In the genomic region with DNA sequence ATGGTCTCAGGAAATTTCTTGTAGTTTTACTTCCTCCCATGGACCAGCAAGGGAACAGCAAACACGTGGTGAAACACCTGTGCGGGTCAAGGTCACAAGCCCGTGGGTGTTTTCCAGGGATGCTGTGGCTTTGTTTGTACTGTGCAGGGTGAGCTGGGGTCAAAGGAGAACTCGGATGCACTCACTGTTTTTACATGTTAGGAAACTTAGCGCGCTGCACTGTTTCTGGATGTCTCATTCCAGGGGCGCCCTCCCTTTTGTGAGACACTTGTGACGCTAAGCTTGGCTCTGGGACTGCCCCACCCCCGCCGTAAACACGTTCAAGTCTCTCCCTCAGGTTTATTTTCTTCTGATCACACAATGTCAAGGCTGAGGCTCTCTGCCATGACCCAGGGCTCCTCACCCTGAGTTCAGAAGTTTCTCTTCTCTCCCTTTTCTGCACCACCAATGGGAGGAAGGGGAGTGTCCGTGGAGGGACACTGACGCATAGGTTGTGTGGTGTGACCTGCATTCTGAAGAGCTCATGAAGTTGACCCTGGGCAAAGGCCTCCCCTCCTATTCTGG, we compare ENCODE assay signal across 15 mouse cellular contexts. TPM values are rescaled to one million over a fixed set of nuclear protein-coding genes. Genes with fewer than 3 reads are reported as not detected.
DNase-seq lines count a peak whose midpoint lies in the region; ATAC-seq lines count a peak whose summit lies in the region.
"Had no signal": no experiment of that assay in that cellular context is flagged by ENCODE, and none has a peak within 500 bp of the region (broad histone marks: within the 10 kb centered on the region; RNA-seq: fewer than 3 reads in every experiment).

No protein-coding gene starts in this region.

- H3K9me3 ChIP-seq in neural tube, embryonic 15.5 days (replicated peaks): no peaks in the 10 kb centered on the region
- H3K9me3 ChIP-seq in hindbrain, embryonic 16.5 days (ENCODE audit: control insufficient read depth, low read length): no peaks in the 10 kb centered on the region; the same call in 1 of the 2 replicates
- H3K9me3 ChIP-seq: heart, embryonic 10.5 days; hindbrain, embryonic 12.5 days had no signal

- 71% methylated on average over 13 of the region's 13 CpGs for WGBS in neural tube, embryonic 15.5 days
- WGBS in hindbrain, embryonic 16.5 days: 68% methylated on average over 13 of the region's 13 CpGs

- no peak overlapping the region for H3K4me3 ChIP-seq in neural tube, embryonic 15.5 days (replicated peaks)
- no peak overlapping the region for H3K4me3 ChIP-seq in hindbrain, embryonic 16.5 days (ENCODE audit: low read length)
- H3K4me3 ChIP-seq: heart, embryonic 10.5 days; hindbrain, embryonic 12.5 days had no signal

- DNase-seq in A20 (ENCODE audit: low read depth, low spot score): peak; percentile 67
- DNase-seq in ES-CJ7 (ENCODE audit: low read depth, low spot score): peak; percentile 38
- peak; percentile 55 for DNase-seq in kidney, postnatal 14 days
- peak; percentile 31 for DNase-seq in splenic B cell, adult 2 months (ENCODE audit: low read depth, low spot score)
- no peak for DNase-seq in urinary bladder, postnatal 4 days (ENCODE audit: low spot score in 2 of 2)
- DNase-seq: adrenal gland, postnatal 10 days; cerebellum, adult 11-12 months; layer of hippocampus, postnatal 36 days; midbrain, embryonic 14.5 days had no signal

- no peak overlapping the region for H3K27ac ChIP-seq in neural tube, embryonic 15.5 days (replicated peaks)
- H3K27ac ChIP-seq in hindbrain, embryonic 16.5 days (ENCODE audit: low read depth, low read length): no peak overlapping the region
- H3K27ac ChIP-seq: heart, embryonic 10.5 days; hindbrain, embryonic 12.5 days had no signal

- no peak overlapping the region for H3K9ac ChIP-seq in neural tube, embryonic 15.5 days (replicated peaks)
- no peak overlapping the region for H3K9ac ChIP-seq in hindbrain, embryonic 16.5 days (ENCODE audit: low read depth, low read length)
- H3K9ac ChIP-seq: hindbrain, embryonic 12.5 days had no signal

- H3K4me2 ChIP-seq in neural tube, embryonic 15.5 days: no peak overlapping the region
- H3K4me2 ChIP-seq in hindbrain, embryonic 16.5 days (ENCODE audit: low read length): no peak overlapping the region
- H3K4me2 ChIP-seq: hindbrain, embryonic 12.5 days had no signal

- no peak for ATAC-seq in activated CD4-positive, CD25-positive, alpha-beta regulatory T cell, adult 4 months
- ATAC-seq in neural tube, embryonic 15.5 days (ENCODE audit: low FRiP score): no peak
- no peak for ATAC-seq in hindbrain, embryonic 16.5 days
- ATAC-seq: forebrain, embryonic 14.5 days had no signal

- H3K27me3 ChIP-seq in splenic B cell, adult 2 months (ENCODE audit: control insufficient read depth, insufficient read depth, low read length, poor library complexity, severe bottlenecking): no peaks in the 10 kb centered on the region
- H3K27me3 ChIP-seq in neural tube, embryonic 15.5 days (replicated peaks): no peaks in the 10 kb centered on the region
- no peaks in the 10 kb centered on the region for H3K27me3 ChIP-seq in hindbrain, embryonic 16.5 days (replicated peaks; ENCODE audit: control insufficient read depth, insufficient read depth, low read length)
- H3K27me3 ChIP-seq: hindbrain, embryonic 12.5 days had no signal

- no peaks in the 10 kb centered on the region for H3K4me1 ChIP-seq in neural tube, embryonic 15.5 days
- no peaks in the 10 kb centered on the region for H3K4me1 ChIP-seq in hindbrain, embryonic 16.5 days (ENCODE audit: control insufficient read depth, insufficient read depth, low read depth, low read length)
- H3K4me1 ChIP-seq: hindbrain, embryonic 12.5 days had no signal

- H3K36me3 ChIP-seq in splenic B cell, adult 2 months (ENCODE audit: control insufficient read depth, insufficient read depth, low read length, poor library complexity, severe bottlenecking): no peaks in the 10 kb centered on the region
- no peaks in the 10 kb centered on the region for H3K36me3 ChIP-seq in neural tube, embryonic 15.5 days
- no peaks in the 10 kb centered on the region for H3K36me3 ChIP-seq in hindbrain, embryonic 16.5 days (ENCODE audit: control insufficient read depth, insufficient read depth, low read length)
- H3K36me3 ChIP-seq: heart, embryonic 10.5 days; hindbrain, embryonic 12.5 days had no signal

RNA-seq across cellular contexts. Expression of gene Papss2, which starts 31.3 kb away (rescaled TPM):
- polyA plus RNA-seq in activated CD4-positive, CD25-positive, alpha-beta regulatory T cell, adult 4 months (2017; shearing (Covaris generic)): under 1 TPM; 0.20 to 0.71 TPM
- 1.7 and 1.9 TPM in 2 replicates for polyA plus RNA-seq in neural tube, embryonic 15.5 days (2015; fragmentation: Nextera tagmentation; extraction: Ambion mirVana)
- 1.7 and 2.3 TPM in 2 replicates for polyA plus RNA-seq in hindbrain, embryonic 16.5 days (2015; fragmentation: Nextera tagmentation; extraction: Ambion mirVana)

Comparison
In these comparisons a context has a peak if more than half of its experiments do, and no peak if none do; other contexts are left out.
1. DNase-seq: peak in A20 (single experiment), ES-CJ7 (single experiment), kidney, postnatal 14 days (single experiment) and splenic B cell, adult 2 months (single experiment); none in urinary bladder, postnatal 4 days (0 of 2).